Mouse (Mus musculus) leukemia stem cell, adult 10-12 weeks (primary cell): ENCODE data around the gene 4930430F08Rik. TPM values are rescaled to one million over a fixed set of nuclear protein-coding genes. Genes with fewer than 3 reads are reported as not detected.

Experiments
- polyA plus RNA-seq: library from polyadenylated mRNA; stranded (reverse); fragments of >175 nt; gene quantifications from 2 replicates; pipeline ENCODE4 v1.2.3, GENCODE M21; 2012; ENCODE audit warnings: low replicate concordance

The 4930430F08Rik gene
- polyA plus RNA-seq = 1.4 and 5.0 TPM in 2 replicates

GRCm38 (mm10) chr10:100590323-100590722 lies at the start of gene 4930430F08Rik, which contains the start of gene 1700017N19Rik:
Gene 4930430F08Rik, minus strand, starts transcription at chr10:100590423.
Gene 1700017N19Rik, plus strand, starts transcription at chr10:100590484.

Other genes starting within 250 kb of the 4930430F08Rik start
- gene Gm4302, start 249.6 kb downstream of the 4930430F08Rik start, polyA plus RNA-seq = not detected in 2 replicates
- gene Gm4303, start 244.5 kb downstream of the 4930430F08Rik start, polyA plus RNA-seq = not detected in 2 replicates
- gene Gm4305, start 239.3 kb downstream of the 4930430F08Rik start, polyA plus RNA-seq = not detected in 2 replicates
- gene Gm4307, start 229.1 kb downstream of the 4930430F08Rik start, polyA plus RNA-seq = not detected in 2 replicates
- gene Gm4312, start 207.9 kb downstream of the 4930430F08Rik start, polyA plus RNA-seq = not detected in 2 replicates
- gene Tmtc3, start 103.1 kb downstream of the 4930430F08Rik start, polyA plus RNA-seq = 10.0 and 10.6 TPM in 2 replicates
- 0.37 and 0.85 TPM in 2 replicates for gene Cep290, start 102.9 kb downstream of the 4930430F08Rik start, polyA plus RNA-seq
- not detected in 2 replicates for gene 1700017N19Rik, start 61 bp upstream of the 4930430F08Rik start, polyA plus RNA-seq